Mouse (Mus musculus) kidney, adult 2 months (tissue): ENCODE results near the gene Ext2.

Source experiments
- CTCF ChIP-seq: fragments of 200-500 bp; conservative IDR thresholded peaks from 2 replicates; pipeline ENCODE4 v1.5.1; 2011; ENCODE audit warnings: low read depth, mild to moderate bottlenecking, control low read depth, low read length, moderate library complexity, mixed read lengths; ENCODE audit not compliant: insufficient read depth, insufficient read length
- POLR2A ChIP-seq: fragments of 200-500 bp; IDR thresholded peaks from one replicate; pipeline ENCODE4 v1.6.1; 2011; ENCODE audit warnings: low read depth, low read length, control low read depth

- TF ChIP-seq CTCF, result no peak
- no peak for TF ChIP-seq POLR2A
Measured at GRCm38 (mm10) chr2:93785432-93785798, 37.0 kb downstream of the Ext2 start.
